Mouse (Mus musculus): ENCODE data around the gene Camta1.
A peak's percentile ranks its signal among the peaks of the same experiment; 100 is the strongest.
"Not testable (repeated sequence)": the region's sequence is repeated elsewhere in the genome, so short reads cannot be mapped to it uniquely, and the experiment has no call there.

Camta1 gene

GRCm38 (mm10) chr4:150926924-150927705 lies 934.6 kb downstream of the Camta1 start:
- DNase-seq (ENCODE audit: low spot score), result no peak

GRCm38 (mm10) chr4:150925923-150926322 lies 935.8 kb downstream of the Camta1 start:
- no peak for DNase-seq (ENCODE audit: low spot score)

GRCm38 (mm10) chr4:150924936-150925335 lies 936.7 kb downstream of the Camta1 start:
- no peak for DNase-seq (ENCODE audit: low spot score)

GRCm38 (mm10) chr4:150924308-150924707 lies 937.4 kb downstream of the Camta1 start:
- DNase-seq (ENCODE audit: low spot score), result no peak

- no peak for DNase-seq (ENCODE audit: low spot score)
These were observed 940.5 kb downstream of the Camta1 start for GRCm38 (mm10) chr4:150921206-150921605.

GRCm38 (mm10) chr4:150917336-150918027 lies 944.2 kb downstream of the Camta1 start:
- no peak for DNase-seq (ENCODE audit: low spot score)

GRCm38 (mm10) chr4:150915181-150915906 lies 946.3 kb downstream of the Camta1 start:
- DNase-seq (ENCODE audit: low spot score), result no peak

GRCm38 (mm10) chr4:150914290-150914733 lies 947.4 kb downstream of the Camta1 start, which contains the start of the genes Park7 and Tnfrsf9:
TSS of gene Park7 (minus strand) at chr4:150914437.
TSS of gene Tnfrsf9 (plus strand) at chr4:150914562.
- peak; percentile 94 for DNase-seq (ENCODE audit: low spot score)

GRCm38 (mm10) chr4:150913743-150914142 lies 947.9 kb downstream of the Camta1 start:
- no peak for DNase-seq (ENCODE audit: low spot score)

- no peak for DNase-seq (ENCODE audit: low spot score)
These were observed 951.3 kb downstream of the Camta1 start for GRCm38 (mm10) chr4:150910164-150910951.

- peak; percentile 99 for DNase-seq (ENCODE audit: low spot score)
These were observed 952.1 kb downstream of the Camta1 start for GRCm38 (mm10) chr4:150909451-150910156.

GRCm38 (mm10) chr4:150908512-150908911 lies 953.2 kb downstream of the Camta1 start:
- not testable (repeated sequence) for DNase-seq (ENCODE audit: low spot score)

- no peak for DNase-seq (ENCODE audit: low spot score)
These were observed 954.6 kb downstream of the Camta1 start for GRCm38 (mm10) chr4:150907099-150907498.

- no peak for DNase-seq (ENCODE audit: low spot score)
These were observed 958.5 kb downstream of the Camta1 start for GRCm38 (mm10) chr4:150903091-150903742.

GRCm38 (mm10) chr4:150902062-150902461 lies 959.6 kb downstream of the Camta1 start:
- peak; percentile 40 for DNase-seq (ENCODE audit: low spot score)

- DNase-seq (ENCODE audit: low spot score), result peak; percentile 73
These were observed 960.0 kb downstream of the Camta1 start for GRCm38 (mm10) chr4:150901651-150902050.

- no peak for DNase-seq (ENCODE audit: low spot score)
These were observed 961.2 kb downstream of the Camta1 start for GRCm38 (mm10) chr4:150900486-150900885.

GRCm38 (mm10) chr4:150898716-150899365 lies 962.8 kb downstream of the Camta1 start:
- peak; percentile 76 for DNase-seq (ENCODE audit: low spot score)

GRCm38 (mm10) chr4:150896896-150897624 lies 964.6 kb downstream of the Camta1 start:
- DNase-seq (ENCODE audit: low spot score), result no peak
